Mouse (Mus musculus) heart, postnatal 4 days (tissue): ENCODE measurements around the gene Gas7. TPM values are rescaled to one million over a fixed set of nuclear protein-coding genes. Genes with fewer than 3 reads are reported as not detected.

ENCODE experiments used
- DNase-seq: peaks from one replicate; pipeline ENCODE4 v3.0.0; 2021
- total RNA-seq, 2 experiments: library from RNA; stranded (reverse); gene quantifications; 2 replicates each; pipeline ENCODE4 v1.2.3; 2021

Gene Gas7
- total RNA-seq, 2 experiments from 2014 or later, result 22.0 to 24.5 TPM

GRCm38 (mm10) chr11:67577472-67577871 is 122.2 kb downstream of the Gas7 start:
- DNase-seq, result no peak

GRCm38 (mm10) chr11:67577994-67578393 is 122.8 kb downstream of the Gas7 start:
- DNase-seq, result no peak

- DNase-seq, result no peak
Observed at GRCm38 (mm10) chr11:67579136-67579535, 123.9 kb downstream of the Gas7 start.

GRCm38 (mm10) chr11:67581549-67581948 is 126.3 kb downstream of the Gas7 start:
- DNase-seq, result peak; percentile 59

- no peak for DNase-seq
Observed at GRCm38 (mm10) chr11:67582570-67582969, 127.3 kb downstream of the Gas7 start.

GRCm38 (mm10) chr11:67585016-67585415 is 129.8 kb downstream of the Gas7 start:
- DNase-seq, result no peak

- DNase-seq, result no peak
Observed at GRCm38 (mm10) chr11:67585629-67586028, 130.4 kb downstream of the Gas7 start.

GRCm38 (mm10) chr11:67586231-67586994 is 131.2 kb downstream of the Gas7 start:
- peak; percentile 65 for DNase-seq

GRCm38 (mm10) chr11:67588196-67588827 is 133.1 kb downstream of the Gas7 start:
- no peak for DNase-seq

GRCm38 (mm10) chr11:67588828-67589314 is 133.6 kb downstream of the Gas7 start:
- peak; percentile 66 for DNase-seq

GRCm38 (mm10) chr11:67596233-67596632 is 141.0 kb downstream of the Gas7 start:
- no peak for DNase-seq

- DNase-seq, result no peak
Observed at GRCm38 (mm10) chr11:67596856-67597255, 141.6 kb downstream of the Gas7 start.

- DNase-seq, result no peak
Observed at GRCm38 (mm10) chr11:67597388-67597787, 142.2 kb downstream of the Gas7 start.

- DNase-seq, result no peak
Observed at GRCm38 (mm10) chr11:67599141-67599540, 143.9 kb downstream of the Gas7 start.

- no peak for DNase-seq
Observed at GRCm38 (mm10) chr11:67600710-67601430, 145.6 kb downstream of the Gas7 start.

- no peak for DNase-seq
Observed at GRCm38 (mm10) chr11:67602711-67603369, 147.6 kb downstream of the Gas7 start.

GRCm38 (mm10) chr11:67604481-67604880 is 149.2 kb downstream of the Gas7 start:
- no peak for DNase-seq

- no peak for DNase-seq
Observed at GRCm38 (mm10) chr11:67608114-67608683, 153.0 kb downstream of the Gas7 start.

GRCm38 (mm10) chr11:67612158-67612839 is 157.1 kb downstream of the Gas7 start:
- no peak for DNase-seq

GRCm38 (mm10) chr11:67616557-67617239 is 161.5 kb downstream of the Gas7 start:
- DNase-seq, result no peak

GRCm38 (mm10) chr11:67622340-67622739 is 167.1 kb downstream of the Gas7 start:
- DNase-seq, result no peak
